Mouse (Mus musculus) right cerebral cortex, postnatal 10 days (tissue): Measurements from ENCODE around the gene Gm136.
A peak's percentile ranks its signal among the peaks of the same experiment; 100 is the strongest.

Experiments used
- DNase-seq, 2 experiments: peaks; one replicate each; pipeline ENCODE4 v3.0.0; 2021; ENCODE audit warnings: low spot score in 2 of 2

The Gm136 gene

GRCm38 (mm10) chr4:34715062-34715461, 41.0 kb downstream of the Gm136 start:
- DNase-seq, result no peak

GRCm38 (mm10) chr4:34708127-34708526, 47.9 kb downstream of the Gm136 start:
- DNase-seq, result no peak

GRCm38 (mm10) chr4:34707248-34707647, 48.8 kb downstream of the Gm136 start:
- no peak for DNase-seq

- no peak for DNase-seq
Measured at GRCm38 (mm10) chr4:34703029-34703428, 53.0 kb downstream of the Gm136 start.

GRCm38 (mm10) chr4:34702231-34702630, 53.8 kb downstream of the Gm136 start:
- DNase-seq, result no peak

- DNase-seq, result peak in 1 of 2 experiments; percentile 39
Measured at GRCm38 (mm10) chr4:34701528-34701927, 54.5 kb downstream of the Gm136 start.
